Mouse (Mus musculus): ENCODE measurements around the gene Irx4.

The Irx4 gene

DNA sequence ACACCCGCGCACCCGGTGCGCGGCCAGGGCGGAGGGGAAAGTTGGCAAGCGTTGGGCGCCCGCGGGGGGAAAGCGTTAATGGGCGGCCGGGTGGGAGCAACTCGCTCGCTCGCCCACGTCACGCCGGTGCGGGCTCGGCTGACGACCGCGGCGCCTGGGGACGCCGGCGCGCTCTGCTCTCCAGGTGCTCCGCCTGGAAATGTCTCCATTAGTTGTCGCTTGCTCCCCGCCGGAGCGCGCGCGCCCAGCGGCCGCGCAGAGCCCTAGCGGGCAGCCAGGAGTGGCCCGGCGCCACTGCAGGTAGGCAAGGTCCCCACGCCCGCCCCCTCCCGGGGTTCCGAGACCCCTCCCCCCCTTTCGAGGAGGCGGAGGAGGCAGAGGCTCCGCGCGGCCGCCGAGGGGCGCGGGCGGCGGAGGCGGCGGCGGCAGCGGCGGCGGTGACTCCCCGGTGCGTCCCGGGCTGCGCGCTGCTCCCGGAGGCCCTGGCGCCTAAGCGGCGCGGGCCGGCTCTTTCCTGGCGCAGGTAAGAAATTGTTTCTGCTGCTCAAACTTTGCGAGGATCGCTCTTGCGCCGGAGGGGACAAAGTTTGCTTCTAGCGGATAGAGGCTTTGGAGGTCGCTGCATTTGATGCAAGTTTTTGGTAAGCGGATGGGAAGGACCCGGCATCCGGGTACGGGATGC, at the start of gene Irx4:
TSS of gene Irx4 (plus strand) at position 126 of the 682 bp plus-strand sequence.
- in situ Hi-C loops (cut with MboI), result no loop called here

DNA sequence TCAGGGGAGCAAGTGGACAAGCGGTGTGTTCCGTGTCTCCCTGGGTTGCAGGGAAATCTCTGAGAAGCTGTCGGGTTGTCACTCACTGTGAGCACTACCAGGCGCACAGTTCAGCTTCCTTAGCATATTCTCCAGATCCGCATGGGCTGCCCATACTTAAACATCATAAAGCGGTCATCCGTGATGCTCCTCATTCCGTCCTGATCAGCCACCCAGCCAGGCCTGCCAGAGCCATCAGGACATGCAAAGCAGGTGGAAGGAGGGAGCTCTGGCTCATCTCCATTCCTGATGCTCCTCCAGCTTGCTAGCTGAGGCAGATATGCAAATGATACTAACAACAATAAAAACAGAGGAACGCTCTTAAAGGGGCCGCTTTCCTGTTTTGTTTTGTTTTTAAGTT, 46.0 kb upstream of the Irx4 start:
- in situ Hi-C loops (cut with MboI), result no loop called here

DNA sequence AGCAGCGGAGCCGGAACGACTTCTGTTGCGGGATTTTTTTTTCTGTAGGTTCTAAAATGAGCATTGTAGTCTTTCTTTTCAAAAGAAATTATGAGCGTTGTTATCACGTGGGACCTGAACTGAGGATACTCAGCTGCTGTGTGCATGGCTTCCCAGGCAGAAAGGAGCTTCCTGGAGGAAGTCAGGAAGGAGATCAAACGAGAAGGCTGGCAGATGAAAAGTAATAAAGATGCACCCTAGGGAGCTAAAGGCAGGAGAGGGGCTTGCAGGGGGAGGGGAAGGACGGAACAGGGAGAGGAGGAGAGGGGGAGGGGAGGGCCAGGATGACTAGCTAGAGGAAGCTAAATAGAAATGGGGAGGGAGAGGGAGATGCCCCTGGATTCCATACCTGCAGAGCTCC, 23.8 kb upstream of the Irx4 start:
- in situ Hi-C loops (cut with MboI), result no loop called here

DNA sequence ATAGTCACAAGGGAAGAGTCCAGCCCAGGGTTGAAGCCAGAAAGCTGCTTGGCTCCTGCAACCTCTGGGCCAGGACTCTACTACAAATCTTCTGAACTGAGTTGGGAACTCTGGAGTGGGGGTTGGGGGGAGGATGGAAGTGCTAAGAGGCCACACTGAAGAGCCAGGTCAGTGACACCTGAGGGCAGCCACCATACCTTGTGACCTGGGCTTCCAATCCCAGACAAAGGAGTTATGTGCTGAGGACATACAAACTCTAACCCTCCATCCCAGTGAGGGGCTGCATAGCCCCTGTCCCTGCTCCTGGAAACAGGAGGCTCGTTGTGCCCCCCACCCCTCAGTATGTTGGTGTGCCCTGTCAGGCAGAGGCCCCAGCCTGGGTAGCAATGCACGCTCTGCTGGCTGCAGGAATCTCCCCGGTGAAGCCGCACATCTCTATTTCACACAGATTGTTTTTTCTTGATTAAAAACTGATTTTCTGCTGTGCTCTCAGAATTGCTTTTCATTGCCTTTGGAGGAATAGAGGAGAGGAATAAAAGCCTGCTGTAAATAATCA, 21.0 kb upstream of the Irx4 start:
- in situ Hi-C loops (cut with MboI), result no loop called here

DNA sequence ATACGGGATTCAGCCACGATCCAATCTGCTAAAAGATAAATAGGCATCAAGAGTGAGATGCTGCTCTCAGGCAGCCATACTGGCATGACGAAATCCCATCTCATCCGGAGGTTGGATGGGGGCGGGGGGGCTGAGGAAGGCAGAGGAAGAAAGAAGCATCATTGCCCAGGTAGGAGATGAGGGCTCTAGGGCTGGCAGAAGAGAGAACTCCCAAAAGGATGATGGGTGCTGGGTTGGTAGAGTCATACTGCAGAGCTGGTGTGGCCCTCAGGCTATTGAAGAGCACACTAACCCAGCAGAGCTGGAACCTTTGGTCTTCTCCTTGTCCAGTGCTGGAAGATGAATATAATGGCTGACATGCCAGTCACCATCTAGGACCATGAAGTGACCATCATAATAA, 17.7 kb upstream of the Irx4 start:
- in situ Hi-C loops (cut with MboI), result no loop called here

DNA sequence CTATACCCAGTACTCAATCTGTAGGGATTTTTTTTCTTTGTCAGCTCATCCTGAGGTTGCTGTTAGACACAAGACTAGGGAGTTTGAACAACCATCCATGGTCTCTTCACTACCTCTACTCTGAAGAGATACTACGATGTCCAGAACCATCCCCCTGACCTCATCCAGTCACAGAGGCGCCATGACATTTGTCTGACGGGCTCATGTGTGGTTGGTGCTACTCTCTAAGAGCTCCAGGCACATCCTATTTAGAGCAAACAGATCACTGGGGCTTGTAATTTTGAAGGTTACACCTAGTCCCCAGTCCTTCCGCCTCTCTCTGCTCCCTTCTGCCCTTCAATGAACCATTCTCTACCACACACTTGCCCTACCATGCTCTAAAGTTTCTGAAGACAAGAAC, 13.3 kb upstream of the Irx4 start:
- in situ Hi-C loops (cut with MboI), result no loop called here

DNA sequence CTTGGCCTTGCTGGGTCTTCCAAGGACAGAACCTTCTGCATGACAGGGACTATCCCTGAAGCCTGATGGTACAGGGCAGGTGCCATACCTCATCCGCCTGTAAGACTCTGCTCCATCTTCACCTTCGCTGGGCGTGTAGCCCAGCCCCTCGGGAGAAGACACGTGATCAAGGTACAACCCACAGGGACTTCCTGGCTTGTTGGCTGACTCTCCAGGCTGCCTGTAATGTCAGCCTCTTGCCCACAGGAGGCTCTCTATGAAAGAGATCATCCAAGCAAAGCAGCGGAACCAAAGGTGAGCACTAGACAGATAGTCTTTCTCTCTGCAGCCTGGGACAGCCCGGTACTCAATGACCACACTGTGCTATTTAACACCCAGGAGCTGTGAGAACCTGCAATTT, 9.1 kb upstream of the Irx4 start:
- in situ Hi-C loops (cut with MboI), result no loop called here

DNA sequence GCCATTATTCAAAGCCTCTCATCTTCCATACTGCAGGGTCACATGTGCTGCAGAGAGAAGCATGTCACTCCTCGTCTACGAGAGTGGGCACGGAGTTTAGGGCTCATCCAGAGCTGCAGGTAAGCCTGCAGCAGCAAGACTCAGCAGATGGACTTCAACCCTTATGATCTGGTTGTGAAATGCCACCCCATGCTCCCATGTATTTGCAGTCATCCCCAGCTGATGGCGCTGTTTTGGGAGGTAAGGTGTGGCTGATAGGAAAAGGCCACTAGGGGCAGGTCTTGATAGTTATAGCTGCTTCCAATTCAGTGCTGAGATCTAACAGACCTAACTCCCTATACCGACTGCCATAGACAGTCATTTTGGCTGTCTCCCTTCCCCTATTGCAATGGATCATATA, 8.3 kb upstream of the Irx4 start:
- in situ Hi-C loops (cut with MboI), result no loop called here

DNA sequence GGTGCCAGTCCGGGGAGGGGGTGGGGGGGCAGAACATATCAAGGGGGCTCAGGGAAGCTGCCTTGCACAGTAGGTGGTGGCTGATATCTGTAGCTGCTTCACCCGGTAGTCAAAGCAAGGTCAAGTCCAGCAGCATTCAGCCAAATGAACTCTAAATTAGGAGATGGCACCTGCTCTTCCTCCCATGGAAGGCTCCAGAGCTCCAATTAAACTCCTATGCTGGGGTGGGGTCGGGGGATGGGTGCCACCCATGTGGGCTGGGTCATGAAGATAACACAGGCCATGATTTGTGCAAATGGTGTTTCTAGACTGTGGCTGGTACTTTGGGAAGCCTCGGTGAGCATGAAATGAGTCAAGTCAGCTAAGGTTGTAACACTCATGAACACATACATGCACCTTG, 1.9 kb upstream of the Irx4 start:
- in situ Hi-C loops (cut with MboI), result no loop called here

DNA sequence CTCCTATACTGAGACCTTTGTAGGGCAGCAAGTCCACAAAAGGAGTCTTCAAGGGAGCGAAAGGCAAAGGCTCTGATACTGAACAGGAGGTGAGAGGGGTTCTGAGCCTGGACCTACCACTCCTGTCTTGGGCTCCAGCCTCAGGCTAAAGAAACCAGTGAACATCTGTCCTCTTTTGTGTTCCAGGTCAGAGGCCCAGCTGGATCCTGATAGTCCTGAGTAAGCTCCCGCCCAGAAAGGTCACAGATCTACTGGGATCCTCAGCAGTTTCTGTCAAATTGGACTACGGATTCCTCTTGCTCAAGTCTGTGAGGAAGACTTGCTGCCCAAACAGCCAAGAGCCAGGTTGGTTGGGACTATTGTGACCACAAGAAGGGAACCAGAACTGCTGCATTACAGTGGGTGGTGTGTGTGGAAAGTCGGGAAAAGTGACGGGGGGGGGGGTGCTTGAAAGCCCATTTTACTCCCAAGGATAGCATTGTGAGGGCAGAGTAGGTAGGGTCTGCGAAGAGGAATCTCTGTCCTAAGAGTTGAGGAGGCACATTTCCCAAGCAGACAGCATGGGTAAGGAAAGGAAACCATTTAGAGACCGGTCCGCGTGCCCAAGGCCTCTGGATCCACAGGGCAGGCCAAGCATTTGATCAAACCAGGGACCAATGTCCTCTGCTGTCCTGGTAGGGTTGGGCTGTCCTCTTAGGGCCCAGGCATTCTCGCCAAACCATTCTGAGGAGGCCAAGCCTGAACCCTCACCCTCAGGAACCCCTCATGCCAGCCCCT, 514 bp upstream of the Irx4 start:
- in situ Hi-C loops (cut with MboI), result no loop called here

DNA sequence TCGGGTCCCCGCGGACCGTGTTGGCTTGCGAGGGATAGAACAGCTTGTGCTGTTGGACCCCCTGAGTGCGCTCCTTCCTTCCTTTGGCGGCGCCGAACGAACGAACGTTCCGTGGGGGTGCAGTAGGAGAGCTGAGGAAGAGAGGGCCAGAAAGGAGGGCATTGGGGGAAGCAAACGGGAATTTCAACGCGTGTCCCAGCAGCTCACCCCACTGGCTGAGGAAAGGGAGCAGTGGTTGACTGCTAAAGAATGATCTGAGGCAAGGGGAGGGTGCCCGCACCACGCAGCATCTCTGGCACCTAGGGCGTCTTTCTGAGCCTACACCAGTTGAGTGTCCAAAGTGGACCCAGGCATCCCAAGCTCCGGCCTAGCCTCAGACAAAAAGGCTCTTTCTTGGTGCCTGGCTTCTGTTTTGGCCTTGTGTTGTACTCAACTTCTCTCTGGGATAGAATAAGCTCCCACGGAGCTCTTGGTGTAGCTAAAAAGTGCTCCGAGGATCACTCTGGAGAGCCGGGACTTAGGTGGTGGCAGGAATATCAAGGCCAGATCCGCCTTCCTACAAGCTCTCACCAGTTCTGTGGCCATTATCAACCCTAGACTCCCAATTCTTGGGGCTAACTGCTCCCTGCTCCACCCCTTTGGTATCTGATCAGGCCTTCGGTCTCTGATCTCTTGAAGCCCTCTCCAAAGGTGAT, 904 bp downstream of the Irx4 start:
- in situ Hi-C loops (cut with MboI), result no loop called here

DNA sequence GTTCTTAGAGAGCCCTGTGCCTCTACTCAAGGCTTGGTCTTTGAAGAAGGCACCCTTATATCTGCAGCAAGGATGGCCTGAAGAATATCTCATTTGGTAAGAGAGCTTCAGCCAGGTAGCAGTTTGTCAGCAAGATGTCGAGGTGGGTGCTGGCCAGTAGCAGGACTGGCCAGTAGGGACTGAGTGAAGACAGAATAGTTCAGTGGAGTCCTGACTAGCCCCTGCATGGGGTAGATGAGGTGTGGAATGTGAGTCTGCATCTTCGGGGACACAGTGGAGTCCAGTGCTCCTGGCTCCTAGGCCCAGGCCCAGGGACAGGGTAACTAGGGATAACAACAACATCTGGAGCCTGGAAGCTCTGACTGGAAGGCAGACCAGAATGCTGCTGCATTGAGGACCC, 1.6 kb downstream of the Irx4 start:
- in situ Hi-C loops (cut with MboI), result no loop called here

DNA sequence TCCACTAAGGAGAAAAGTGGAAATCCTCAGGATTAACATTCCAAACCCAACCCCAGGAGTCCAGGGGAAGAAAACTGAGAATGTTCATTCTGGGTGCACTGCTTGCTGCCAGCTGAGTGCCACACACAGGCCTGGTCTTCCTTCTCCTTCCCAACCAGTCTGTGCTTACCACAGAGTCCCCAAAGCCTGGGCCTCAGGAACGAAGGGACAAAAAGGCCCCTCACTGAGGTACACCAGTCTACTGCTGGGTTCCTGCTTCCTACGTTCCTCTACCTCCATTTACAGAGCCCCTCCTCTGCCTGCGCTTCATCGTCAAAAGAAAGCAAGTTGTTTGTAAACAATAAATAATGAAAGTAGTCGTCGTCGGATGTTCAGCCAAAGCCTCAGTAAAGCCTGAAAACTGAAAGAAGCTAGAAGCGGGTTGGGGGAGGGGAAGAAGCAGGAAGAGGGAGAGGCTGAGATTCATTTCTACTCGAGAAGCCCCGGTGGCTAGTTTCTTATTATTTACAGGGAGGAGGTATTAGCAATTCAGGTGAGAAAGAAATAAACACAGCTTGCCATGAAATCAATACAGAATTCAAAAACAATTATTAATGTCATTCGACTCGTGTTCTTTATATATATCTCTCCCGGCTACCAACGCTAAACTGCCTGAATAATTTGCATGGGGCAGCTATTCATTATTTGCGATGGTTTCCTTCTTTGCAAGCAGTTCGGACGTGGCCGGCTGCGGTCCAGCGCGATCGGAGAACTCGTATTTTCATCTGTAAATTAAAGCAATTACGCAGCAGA, 2.3 kb downstream of the Irx4 start:
- in situ Hi-C loops (cut with MboI), result no loop called here

DNA sequence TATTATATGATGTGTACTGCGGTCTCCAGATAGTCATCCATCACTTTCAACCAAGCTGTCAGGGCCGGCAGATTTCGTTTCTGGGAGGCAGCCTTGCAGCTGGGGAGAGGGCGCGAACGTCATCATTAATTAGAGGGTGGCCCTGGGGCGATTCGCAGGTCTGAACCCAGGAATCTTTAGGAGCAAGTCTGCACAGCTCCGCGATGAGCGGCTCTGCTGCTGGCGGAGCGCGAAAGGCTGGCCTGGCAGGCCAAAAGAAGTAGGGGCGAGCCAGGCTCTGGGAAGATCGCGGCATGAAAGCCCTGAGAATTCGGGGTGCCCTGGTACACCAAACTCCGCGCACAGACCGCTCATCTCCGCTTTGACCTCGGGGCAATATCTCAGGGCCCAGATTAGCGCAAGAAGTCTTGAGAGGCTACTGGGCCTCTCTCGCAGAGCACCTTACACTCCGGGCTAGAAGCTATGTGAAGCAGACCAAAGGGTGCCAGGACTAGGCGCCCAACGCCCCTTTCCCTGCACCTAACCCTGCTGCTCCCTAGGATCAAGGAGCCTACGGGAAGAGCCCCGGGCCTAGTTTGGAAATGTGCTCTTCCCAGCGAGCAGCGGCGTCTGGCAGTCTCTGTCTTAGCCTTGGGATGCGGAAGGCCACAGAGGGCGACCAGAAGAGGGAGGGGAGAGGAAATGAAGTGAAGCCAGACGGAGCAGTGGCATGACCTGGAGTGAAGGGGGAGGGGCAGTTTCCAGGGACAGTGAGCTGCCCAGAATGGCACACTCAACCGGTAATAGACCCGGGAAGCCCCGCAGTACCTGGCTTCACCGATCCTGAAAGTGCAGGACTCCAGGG, 3.1 kb downstream of the Irx4 start:
- in situ Hi-C loops (cut with MboI), result no loop called here

DNA sequence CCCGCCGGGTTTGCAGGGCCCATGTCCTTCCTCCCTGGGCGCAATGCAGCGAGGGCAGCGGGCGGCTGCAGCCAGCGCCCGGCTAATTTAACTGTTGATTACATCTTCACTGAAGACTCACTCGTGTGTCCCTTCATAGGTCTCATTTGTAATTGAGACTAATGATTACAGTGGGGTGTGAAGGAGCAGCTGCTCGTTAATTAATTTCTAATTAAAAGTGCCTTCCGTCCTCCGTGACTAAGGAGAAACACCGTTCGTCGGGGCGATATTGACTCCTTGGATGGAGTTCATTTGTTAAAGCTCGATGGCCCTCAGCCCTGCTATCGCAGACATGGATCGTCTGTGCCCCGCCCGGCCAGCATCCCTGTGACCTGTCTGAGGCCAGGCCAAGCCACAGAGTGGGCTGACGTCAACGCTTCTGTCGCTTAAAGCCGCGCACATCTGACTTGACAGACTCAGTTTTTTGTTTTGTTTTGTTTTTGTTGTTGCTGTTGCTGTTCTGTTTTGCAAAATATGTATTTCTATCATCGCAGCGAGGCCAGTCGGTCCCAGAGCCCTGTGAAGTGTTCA, 4.0 kb downstream of the Irx4 start:
- in situ Hi-C loops (cut with MboI), result no loop called here

DNA sequence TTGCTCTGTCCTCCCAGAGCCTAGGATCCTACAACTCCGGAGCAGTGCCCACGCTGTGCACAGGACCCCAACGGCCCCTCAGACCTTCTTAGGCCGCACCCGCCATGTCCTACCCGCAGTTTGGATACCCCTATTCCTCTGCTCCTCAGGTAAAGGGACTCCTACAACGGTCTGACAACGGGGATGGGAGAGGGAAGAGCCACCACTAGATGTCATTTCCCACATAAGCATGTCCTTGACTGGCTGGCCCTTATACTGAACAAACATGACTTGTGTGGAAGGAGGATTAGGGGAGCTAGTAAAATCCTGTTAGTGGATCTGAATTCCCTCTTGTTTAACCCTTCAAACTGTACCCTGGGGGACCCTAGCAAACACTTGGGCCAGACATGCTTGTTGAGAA, 4.6 kb downstream of the Irx4 start:
- in situ Hi-C loops (cut with MboI), result no loop called here

DNA sequence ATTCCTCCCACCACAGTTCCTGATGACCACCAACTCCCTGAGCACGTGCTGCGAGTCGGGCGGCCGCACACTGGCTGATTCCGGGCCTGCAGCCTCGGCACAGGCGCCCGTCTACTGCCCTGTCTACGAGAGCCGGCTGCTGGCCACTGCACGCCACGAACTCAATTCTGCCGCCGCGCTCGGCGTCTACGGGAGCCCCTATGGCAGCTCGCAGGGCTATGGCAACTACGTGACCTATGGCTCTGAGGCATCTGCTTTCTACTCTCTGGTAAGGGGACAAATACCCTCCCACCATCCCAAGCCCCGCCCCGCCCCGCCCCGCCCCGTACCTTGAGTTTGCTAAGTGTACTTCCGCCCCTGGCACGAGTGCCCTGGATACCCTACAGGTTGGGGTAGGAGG, 5.2 kb downstream of the Irx4 start:
- in situ Hi-C loops (cut with MboI), result no loop called here

DNA sequence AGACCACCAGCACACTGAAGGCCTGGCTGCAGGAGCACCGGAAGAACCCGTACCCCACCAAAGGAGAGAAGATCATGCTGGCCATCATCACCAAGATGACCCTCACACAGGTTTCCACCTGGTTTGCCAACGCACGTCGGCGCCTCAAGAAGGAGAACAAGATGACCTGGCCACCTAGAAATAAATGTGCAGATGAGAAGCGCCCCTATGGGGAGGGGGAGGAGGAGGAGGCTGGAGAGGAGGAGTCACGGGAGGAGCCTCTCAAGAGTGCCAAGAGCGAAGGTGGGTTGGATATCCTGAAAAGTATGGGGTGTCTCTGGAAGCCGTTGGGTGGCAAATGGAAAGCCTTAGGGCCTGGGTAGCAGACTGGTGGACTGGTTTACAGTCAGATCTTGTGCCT, 7.3 kb downstream of the Irx4 start:
- in situ Hi-C loops (cut with MboI), result no loop called here

DNA sequence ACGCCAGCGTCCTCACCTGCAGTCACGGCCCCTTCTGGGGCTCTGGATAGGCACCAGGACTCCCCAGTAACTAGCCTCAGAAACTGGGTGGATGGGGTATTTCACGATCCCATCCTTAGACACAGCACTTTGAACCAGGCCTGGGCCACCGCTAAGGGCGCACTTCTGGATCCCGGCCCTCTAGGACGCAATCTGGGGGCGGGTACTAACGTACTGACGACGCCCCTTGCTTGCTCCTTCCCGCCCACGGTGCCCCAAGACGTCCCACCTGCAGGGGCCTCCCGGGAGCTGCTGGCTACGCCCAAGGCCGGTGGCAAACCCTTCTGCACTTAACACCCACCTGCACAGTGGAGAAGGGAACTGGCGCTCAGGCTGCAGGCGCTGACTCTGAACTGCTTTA, 8.4 kb downstream of the Irx4 start:
- in situ Hi-C loops (cut with MboI), result no loop called here

DNA sequence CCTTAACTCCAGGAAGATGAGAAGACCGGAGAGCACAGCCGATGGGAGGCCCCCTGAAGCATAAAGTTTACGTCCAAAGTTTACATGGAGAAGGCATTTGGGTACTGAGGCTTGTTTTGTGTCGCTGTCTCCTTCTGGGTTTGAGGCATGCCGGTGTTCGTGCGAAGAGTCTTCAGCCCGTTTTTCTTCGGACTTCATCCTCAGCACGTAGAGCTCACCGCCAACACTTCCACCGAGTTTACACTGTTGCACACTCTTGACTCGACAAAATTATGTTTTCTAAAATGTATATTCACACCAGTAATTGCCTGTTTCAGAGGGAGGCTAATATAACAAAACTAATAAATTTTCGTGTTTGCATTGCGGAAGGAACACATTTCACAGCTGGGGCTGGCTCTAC, 9.0 kb downstream of the Irx4 start:
- in situ Hi-C loops (cut with MboI), result no loop called here

DNA sequence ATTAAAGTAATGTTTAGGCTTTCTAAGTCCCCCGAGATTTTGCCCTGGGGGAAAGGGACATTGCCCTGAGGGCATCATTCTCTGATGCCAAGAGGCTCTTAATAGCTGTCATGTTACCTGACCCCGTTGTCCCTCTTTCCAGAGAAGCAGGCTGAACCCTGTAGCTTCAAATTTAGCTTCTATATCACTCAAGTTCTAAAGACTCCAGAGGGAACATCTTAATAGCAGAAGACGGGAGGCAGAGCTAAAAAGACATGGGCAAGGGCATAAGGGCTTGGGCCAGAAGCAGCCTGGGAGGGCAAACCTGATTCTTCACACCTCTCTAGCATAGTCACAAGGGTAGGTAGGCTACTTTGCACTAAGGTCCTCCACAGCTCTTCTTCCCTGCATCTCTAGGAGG, 9.6 kb downstream of the Irx4 start:
- in situ Hi-C loops (cut with MboI), result no loop called here
